Mouse (Mus musculus): ENCODE measurements around the gene Nelfcd. TPM values are rescaled to one million over a fixed set of nuclear protein-coding genes. Genes with fewer than 3 reads are reported as not detected.

The Nelfcd gene
- polyA plus RNA-seq, 1 experiment from 2014 or later: 66.1 TPM

- Histone ChIP-seq H3K4me3 (no peak within 1 kb of the TSS), H3K9me3 (replicated peaks) (no peaks in the 10 kb centered on the region), H3K36me3 (no peaks in the 10 kb centered on the region), H3K27me3 (no peaks in the 10 kb centered on the region), H3K4me1 (replicated peaks) (0 out of 2 replicates have a peak, but pooled peaks cover 2% of the 10 kb centered on the region), H3K9ac (no peak within 1 kb of the TSS), H3K4me2 (no peak within 1 kb of the TSS), H3K27ac (no peak within 1 kb of the TSS)
- 66% methylated on average over 4 of the region's 4 CpGs for WGBS
- ATAC-seq (replicated peaks; ENCODE audit: insufficient number of reproducible peaks, insufficient read depth, low FRiP score, low read depth): no peak
Observed at GRCm38 (mm10) chr2:174450353-174450752, 34.7 kb downstream of the Nelfcd start, which contains the start of gene Tubb1. Gene Tubb1, plus strand, starts transcription at chr2:174450695.

GRCm38 (mm10) chr2:174453681-174454080, 38.1 kb downstream of the Nelfcd start:
- H3K4me2 ChIP-seq: no peak overlapping the region
- 51% methylated on average over 7 of the region's 7 CpGs for WGBS
- no peaks in the 10 kb centered on the region for H3K27me3 ChIP-seq
- no peaks in the 10 kb centered on the region for H3K9me3 ChIP-seq (replicated peaks)
- H3K4me3 ChIP-seq: no peak overlapping the region
- no peak overlapping the region for H3K27ac ChIP-seq
- 0 out of 2 replicates have a peak, but pooled peaks cover 2% of the 10 kb centered on the region for H3K4me1 ChIP-seq (replicated peaks)
- ATAC-seq (replicated peaks; ENCODE audit: insufficient number of reproducible peaks, insufficient read depth, low FRiP score, low read depth): no peak
- no peak overlapping the region for H3K9ac ChIP-seq
- H3K36me3 ChIP-seq: no peaks in the 10 kb centered on the region

- no peak overlapping the region for H3K27ac ChIP-seq
- no peak overlapping the region for H3K4me2 ChIP-seq
- H3K9ac ChIP-seq: no peak overlapping the region
- H3K27me3 ChIP-seq: no peaks in the 10 kb centered on the region
- peaks cover 23% of the 10 kb centered on the region for H3K36me3 ChIP-seq
- no peak for ATAC-seq (replicated peaks; ENCODE audit: insufficient number of reproducible peaks, insufficient read depth, low FRiP score, low read depth)
- H3K4me3 ChIP-seq: no peak overlapping the region
- H3K4me1 ChIP-seq (replicated peaks): peaks cover 8% of the 10 kb centered on the region
- WGBS: 61% methylated on average over 2 of the region's 2 CpGs
- no peaks in the 10 kb centered on the region for H3K9me3 ChIP-seq (replicated peaks)
Observed at GRCm38 (mm10) chr2:174459365-174459764, 43.8 kb downstream of the Nelfcd start.

- H3K9ac ChIP-seq: peak overlapping the region; percentile 79
- 29% methylated on average over 10 of the region's 10 CpGs for WGBS
- no peaks in the 10 kb centered on the region for H3K27me3 ChIP-seq
- peak overlapping the region; percentile 67 for H3K4me3 ChIP-seq
- no peaks in the 10 kb centered on the region for H3K9me3 ChIP-seq (replicated peaks)
- H3K4me2 ChIP-seq: peak overlapping the region; percentile 79
- peaks cover 49% of the 10 kb centered on the region for H3K36me3 ChIP-seq
- peak; percentile 36 for ATAC-seq (replicated peaks; ENCODE audit: insufficient number of reproducible peaks, insufficient read depth, low FRiP score, low read depth)
- peak overlapping the region; percentile 76 for H3K27ac ChIP-seq
- peaks cover 8% of the 10 kb centered on the region for H3K4me1 ChIP-seq (replicated peaks)
Observed at GRCm38 (mm10) chr2:174463370-174463769, 47.8 kb downstream of the Nelfcd start.

- Histone ChIP-seq H3K36me3 (peaks cover 55% of the 10 kb centered on the region), H3K27me3 (no peaks in the 10 kb centered on the region), H3K4me3 (peak within 1 kb of the TSS; percentile 67), H3K4me1 (replicated peaks) (peaks cover 8% of the 10 kb centered on the region), H3K27ac (peak within 1 kb of the TSS; percentile 76), H3K9me3 (replicated peaks) (no peaks in the 10 kb centered on the region), H3K9ac (peak within 1 kb of the TSS; percentile 79), H3K4me2 (peak within 1 kb of the TSS; percentile 79)
- WGBS: 2% methylated on average over 48 of the region's 48 CpGs
- ATAC-seq (replicated peaks; ENCODE audit: insufficient number of reproducible peaks, insufficient read depth, low FRiP score, low read depth): peak; percentile 99
Observed at GRCm38 (mm10) chr2:174463789-174464523, 48.4 kb downstream of the Nelfcd start, which contains the start of gene Atp5e. Gene Atp5e, minus strand, starts transcription at chr2:174464105.

- H3K36me3 ChIP-seq: peaks cover 31% of the 10 kb centered on the region
- WGBS: 68% methylated on average over 4 of the region's 4 CpGs
- no peak for ATAC-seq (replicated peaks; ENCODE audit: insufficient number of reproducible peaks, insufficient read depth, low FRiP score, low read depth)
Observed at GRCm38 (mm10) chr2:174470333-174470732, 54.7 kb downstream of the Nelfcd start.

GRCm38 (mm10) chr2:174470786-174471405, 55.3 kb downstream of the Nelfcd start:
- Histone ChIP-seq H3K27ac (no peak overlapping the region), H3K27me3 (no peaks in the 10 kb centered on the region), H3K4me3 (no peak overlapping the region), H3K9me3 (replicated peaks) (no peaks in the 10 kb centered on the region), H3K9ac (no peak overlapping the region), H3K36me3 (peaks cover 25% of the 10 kb centered on the region), H3K4me1 (replicated peaks) (peaks cover 28% of the 10 kb centered on the region), H3K4me2 (0 out of 2 replicates have a peak overlapping the region, but pooled peaks have one; percentile 68)
- 75% methylated on average over 7 of the region's 7 CpGs for WGBS
- no peak for ATAC-seq (replicated peaks; ENCODE audit: insufficient number of reproducible peaks, insufficient read depth, low FRiP score, low read depth)

More at GRCm38 (mm10) chr2:174470333-174470732, 54.7 kb downstream of the Nelfcd start:
- Histone ChIP-seq H3K4me3 (no peak overlapping the region), H3K27me3 (no peaks in the 10 kb centered on the region), H3K27ac (no peak overlapping the region), H3K9ac (no peak overlapping the region), H3K9me3 (replicated peaks) (no peaks in the 10 kb centered on the region), H3K4me1 (replicated peaks) (peaks cover 28% of the 10 kb centered on the region), H3K4me2 (no peak overlapping the region)

GRCm38 (mm10) chr2:174472407-174472806, 56.8 kb downstream of the Nelfcd start:
- Histone ChIP-seq H3K4me2 (peak overlapping the region; percentile 68), H3K27me3 (no peaks in the 10 kb centered on the region), H3K9me3 (replicated peaks) (no peaks in the 10 kb centered on the region), H3K27ac (peak overlapping the region; percentile 76), H3K36me3 (peaks cover 14% of the 10 kb centered on the region), H3K9ac (peak overlapping the region; percentile 69), H3K4me1 (replicated peaks) (peaks cover 28% of the 10 kb centered on the region), H3K4me3 (peak overlapping the region; percentile 63)
- WGBS: 5% methylated on average over 30 of the region's 30 CpGs
- ATAC-seq (replicated peaks; ENCODE audit: insufficient number of reproducible peaks, insufficient read depth, low FRiP score, low read depth): peak; percentile 18

GRCm38 (mm10) chr2:174472818-174473549, 57.4 kb downstream of the Nelfcd start, which contains the start of gene Prelid3b:
Gene Prelid3b, minus strand, starts transcription at chr2:174473081.
- H3K27ac ChIP-seq: peak within 1 kb of the TSS; percentile 76
- H3K9me3 ChIP-seq (replicated peaks): no peaks in the 10 kb centered on the region
- peaks cover 10% of the 10 kb centered on the region for H3K36me3 ChIP-seq
- H3K4me1 ChIP-seq (replicated peaks): peaks cover 28% of the 10 kb centered on the region
- H3K4me2 ChIP-seq: peak within 1 kb of the TSS; percentile 68
- H3K27me3 ChIP-seq: no peaks in the 10 kb centered on the region
- ATAC-seq (replicated peaks; ENCODE audit: insufficient number of reproducible peaks, insufficient read depth, low FRiP score, low read depth): peak; percentile 99
- H3K4me3 ChIP-seq: peak within 1 kb of the TSS; percentile 63
- peak within 1 kb of the TSS; percentile 69 for H3K9ac ChIP-seq
- WGBS: 1% methylated on average over 51 of the region's 53 CpGs

- H3K27ac ChIP-seq: peak overlapping the region; percentile 73
- peaks cover 28% of the 10 kb centered on the region for H3K4me1 ChIP-seq (replicated peaks)
- ATAC-seq (replicated peaks; ENCODE audit: insufficient number of reproducible peaks, insufficient read depth, low FRiP score, low read depth): no peak
- H3K27me3 ChIP-seq: no peaks in the 10 kb centered on the region
- WGBS: 80% methylated on average over 5 of the region's 5 CpGs
- H3K4me2 ChIP-seq: peak overlapping the region; percentile 68
- peak overlapping the region; percentile 63 for H3K4me3 ChIP-seq
- H3K9ac ChIP-seq: 0 out of 2 replicates have a peak overlapping the region, but pooled peaks have one; percentile 47
- H3K9me3 ChIP-seq (replicated peaks): no peaks in the 10 kb centered on the region
- H3K36me3 ChIP-seq: peaks cover 5% of the 10 kb centered on the region
Observed at GRCm38 (mm10) chr2:174473550-174473927, 57.9 kb downstream of the Nelfcd start.

All from heart, embryonic 15.5 days (tissue).